Mouse (Mus musculus) small intestine, adult 2 months (tissue): ENCODE results near the gene Tmem206.

Source experiments
- CTCF ChIP-seq: fragments of 200-500 bp; IDR thresholded peaks from 2 replicates; pipeline ENCODE4 v1.5.1; 2012; ENCODE audit warnings: low read depth, mild to moderate bottlenecking, control low read depth, inconsistent platforms, low read length, moderate library complexity, mixed read lengths; ENCODE audit not compliant: insufficient replicate concordance, insufficient read length; ENCODE audit errors: extremely low read depth
- POLR2A ChIP-seq: fragments of 200-500 bp; IDR thresholded peaks from 2 replicates; pipeline ENCODE4 v1.6.1; 2012; ENCODE audit warnings: low read depth, mild to moderate bottlenecking, control low read depth, inconsistent platforms, low read length, moderate library complexity

GRCm38 (mm10) chr1:191362412-191362811 is 36.7 kb downstream of the Tmem206 start:
- TF ChIP-seq CTCF: no peak
- no peak for TF ChIP-seq POLR2A
